Mouse (Mus musculus) heart, postnatal 0 days (tissue): ENCODE data around the gene Suv39h2.

ENCODE experiments used
- CTCF ChIP-seq: IDR thresholded peaks from 2 replicates; pipeline ENCODE4 v1.5.1; 2016; ENCODE audit warnings: antibody characterized with exemption, control low read depth, low read depth
- EP300 ChIP-seq: IDR thresholded peaks from 2 replicates; pipeline ENCODE4 v1.6.1; 2016; ENCODE audit warnings: antibody characterized with exemption, low read depth

DNA sequence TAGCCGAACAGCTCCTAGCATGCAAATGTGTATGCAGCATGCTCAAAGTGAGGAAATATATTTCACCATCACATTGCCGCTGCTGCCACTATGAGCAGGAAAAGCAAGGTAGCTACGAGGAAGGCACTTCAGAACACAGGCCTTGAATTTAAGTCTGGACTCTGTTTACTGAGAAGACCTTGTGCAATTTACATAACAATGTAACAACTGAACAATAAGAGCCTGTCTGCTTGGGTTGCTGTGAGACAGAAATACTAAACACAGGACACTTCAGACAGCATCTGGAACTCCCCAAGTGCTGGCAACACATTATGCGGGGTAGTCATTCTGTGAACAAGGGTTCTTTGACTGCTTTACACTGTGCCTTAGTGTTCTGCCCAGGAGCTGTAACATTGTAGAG is 54.7 kb downstream of the Suv39h2 start:
- TF ChIP-seq CTCF (no peak), EP300 (no peak)
